Mouse (Mus musculus) gastrocnemius, adult 8-10 months (tissue): Measurements from ENCODE around the gene Gm17655. TPM values are rescaled to one million over a fixed set of nuclear protein-coding genes. Genes with fewer than 3 reads are reported as not detected.
"Not testable (repeated sequence)": the region's sequence is repeated elsewhere in the genome, so short reads cannot be mapped to it uniquely, and the experiment has no call there.

Experiments
- DNase-seq, 2 experiments: peaks; one replicate each; pipeline ENCODE4 v3.0.0; 2022; ENCODE audit warnings: low spot score in 2 of 2
- total RNA-seq, 4 experiments: library from RNA; stranded (reverse); gene quantifications; 2 replicates each; pipeline ENCODE4 v1.2.4; 2022

Gm17655 gene
- total RNA-seq, 4 experiments from 2014 or later: 0.65 to 2.5 (median 1.8) TPM

- no peak for DNase-seq
These were observed 19.2 kb upstream of the Gm17655 start for GRCm38 (mm10) chr5:110091546-110091945.

DNA sequence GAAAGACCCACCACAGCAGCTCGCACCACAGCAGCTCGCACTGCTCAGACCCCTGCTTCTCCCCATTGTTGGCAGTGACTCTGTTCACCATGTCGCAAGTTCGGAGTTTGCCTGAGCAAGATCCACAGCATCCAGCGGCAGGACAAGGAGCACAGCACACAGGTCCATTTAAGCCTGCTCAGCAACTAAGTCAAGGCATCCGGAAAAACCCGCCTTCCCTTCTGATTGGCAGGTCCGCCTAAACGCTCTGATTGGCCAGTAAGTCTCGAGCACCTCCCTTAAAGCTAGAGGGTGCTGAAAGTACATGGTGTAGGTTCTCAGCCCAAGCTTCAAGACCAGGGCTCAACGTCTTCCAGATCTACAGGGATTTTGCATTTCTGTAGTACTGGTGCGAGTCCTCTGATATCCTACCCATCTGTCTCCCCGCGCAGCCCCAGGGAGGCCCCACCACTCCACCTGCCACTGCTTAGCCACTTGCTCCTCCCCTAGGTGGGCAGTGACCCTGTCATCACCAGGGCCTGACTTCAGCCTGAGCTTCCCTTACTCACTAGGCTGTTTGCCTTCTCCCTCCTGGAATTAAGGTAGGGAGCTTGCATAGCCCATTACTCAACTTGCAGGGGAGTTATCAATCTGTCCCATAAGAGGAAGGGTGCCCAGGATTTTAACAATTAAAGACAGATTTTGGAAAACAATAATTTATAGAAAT, 14.0 kb upstream of the Gm17655 start:
- DNase-seq: no peak

- no peak for DNase-seq
These were observed 10.6 kb upstream of the Gm17655 start for GRCm38 (mm10) chr5:110082961-110083360.

DNA sequence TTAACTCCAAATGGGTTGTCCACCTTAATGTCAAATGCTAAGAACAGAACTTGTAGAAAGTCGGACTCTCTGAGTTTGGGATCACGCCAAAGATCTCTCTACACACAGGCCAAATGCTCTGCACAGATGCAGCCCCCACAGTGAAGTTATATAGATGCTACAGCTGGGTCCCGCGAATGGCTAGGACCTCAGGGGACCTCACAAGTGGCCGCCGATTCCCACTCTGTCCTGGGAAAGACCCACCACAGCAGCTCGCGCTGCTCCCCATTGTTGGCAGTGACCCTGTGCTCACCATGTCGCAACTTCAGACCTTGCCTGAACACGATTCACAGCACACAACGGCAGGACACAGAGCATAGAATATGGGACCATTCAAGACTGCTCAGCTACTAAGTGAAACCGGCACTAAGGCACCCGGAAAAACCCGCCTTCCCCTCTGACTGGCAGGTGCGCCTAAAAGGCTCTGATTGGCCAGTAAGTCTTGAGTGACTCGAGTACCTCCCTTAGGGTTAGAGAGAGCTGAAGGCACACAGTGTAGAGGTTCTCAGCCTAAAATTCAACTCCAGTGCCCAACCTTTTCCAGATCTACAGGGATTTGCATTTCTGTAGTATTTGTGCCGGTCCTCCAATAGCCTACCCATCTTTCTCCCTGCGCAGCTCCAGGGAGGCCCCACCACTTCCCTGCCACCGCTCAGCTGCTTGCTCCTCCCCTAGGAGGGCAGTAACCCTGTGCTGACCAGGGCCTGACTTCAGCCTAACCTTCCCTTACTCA, 14.5 kb downstream of the Gm17655 start:
- peak; percentile 66 to 67 for DNase-seq

DNA sequence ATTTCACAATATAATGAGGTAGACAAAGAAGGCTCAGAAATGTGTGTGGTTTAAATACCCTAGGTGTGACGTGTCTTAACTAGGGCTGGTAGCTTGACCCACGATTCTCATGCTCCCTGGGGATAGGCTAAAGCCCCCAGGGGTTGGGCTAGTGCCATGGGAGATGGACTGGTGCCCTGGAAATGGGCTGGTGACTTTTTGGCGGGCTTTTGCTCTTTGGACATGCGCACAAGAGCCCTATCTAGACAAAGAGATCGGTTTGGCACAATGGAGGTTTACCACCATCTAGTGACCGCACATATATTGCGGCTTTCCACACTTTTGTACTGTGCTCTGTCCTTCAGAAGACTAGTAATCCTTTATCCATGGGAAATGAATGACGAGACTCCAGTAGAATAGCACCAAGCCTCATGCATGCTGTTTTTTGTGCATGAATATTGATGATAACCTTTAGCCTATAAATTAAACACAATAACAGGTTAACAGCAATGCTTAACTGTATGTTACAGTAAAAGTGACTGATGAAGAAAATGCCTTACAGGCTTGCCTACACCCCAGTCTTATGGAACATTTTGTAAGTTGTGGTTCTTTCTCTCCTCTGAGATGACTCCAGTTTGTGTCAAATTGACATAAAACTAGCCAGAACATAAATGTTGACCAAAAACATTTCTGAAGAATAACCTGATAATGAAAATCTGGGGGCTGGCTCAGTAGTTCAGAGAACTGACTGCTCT, 48.5 kb downstream of the Gm17655 start:
- DNase-seq: not testable (repeated sequence)

- no peak for DNase-seq
These were observed 49.0 kb downstream of the Gm17655 start for GRCm38 (mm10) chr5:110023273-110023672.

DNA sequence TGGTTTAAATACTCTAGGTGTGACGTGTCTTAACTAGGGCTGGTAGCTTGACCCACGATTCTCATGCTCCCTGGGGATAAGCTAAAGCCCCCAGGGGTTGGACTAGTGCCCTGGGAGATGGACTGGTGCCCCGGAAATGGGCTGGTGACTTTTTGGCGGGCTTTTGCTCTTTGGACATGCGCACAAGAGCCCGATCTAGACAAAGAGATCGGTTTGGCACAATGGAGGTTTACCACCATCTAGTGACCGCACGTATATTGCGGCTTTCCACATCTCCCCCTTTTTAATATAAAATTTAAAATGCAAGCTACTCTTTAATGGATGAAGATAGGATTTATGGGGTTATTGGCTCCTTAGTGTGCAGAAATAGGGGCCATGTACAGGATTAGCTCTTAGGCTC, 56.5 kb downstream of the Gm17655 start:
- not testable (repeated sequence) for DNase-seq

Other genes starting within 250 kb of the Gm17655 start
- 1 to 10 TPM; 3.8 to 7.8 (median 5.5) TPM for gene Gm15446, start 149.1 kb downstream of the Gm17655 start, total RNA-seq
- 1 to 10 TPM; 7.7 to 9.9 (median 8.6) TPM for gene Zfp932, start 76.0 kb downstream of the Gm17655 start, total RNA-seq
- gene Gm35315, start 21.9 kb upstream of the Gm17655 start, total RNA-seq: under 1 TPM; 0.27 to 0.49 (median 0.34) TPM
- not detected for gene Plcxd1, start 27.5 kb upstream of the Gm17655 start, total RNA-seq
- gene Gtpbp6, start 35.7 kb upstream of the Gm17655 start, total RNA-seq: 10 to 100 TPM; 10.9 to 20.6 (median 13.5) TPM
- gene Zfp605, start 37.6 kb upstream of the Gm17655 start, total RNA-seq: 1 to 10 TPM; 3.5 to 5.4 (median 4.3) TPM
- 10 to 100 TPM in 3 of 4 experiments, 1 to 10 TPM in 1; 9.0 to 12.7 (median 12.0) TPM for gene Chfr, start 63.3 kb upstream of the Gm17655 start, total RNA-seq
- gene Golga3, start 104.2 kb upstream of the Gm17655 start, total RNA-seq: 10 to 100 TPM; 44.1 to 52.7 (median 50.0) TPM
- 10 to 100 TPM; 30.9 to 39.7 (median 33.5) TPM for gene Ankle2, start 158.5 kb upstream of the Gm17655 start, total RNA-seq
- 10 to 100 TPM; 25.4 to 30.6 (median 28.3) TPM for gene Pgam5, start 197.4 kb upstream of the Gm17655 start, total RNA-seq
- 10 to 100 TPM; 38.1 to 54.8 (median 44.5) TPM for gene Pxmp2, start 213.7 kb upstream of the Gm17655 start, total RNA-seq
- gene Pole, start 213.8 kb upstream of the Gm17655 start, total RNA-seq: 1 to 10 TPM in 3 of 4 experiments, under 1 TPM in 1; 0.99 to 2.5 (median 1.5) TPM